Mouse (Mus musculus) cerebellum, adult 9-10 months (tissue): ENCODE results near the gene Txndc5.

Experiments used
- DNase-seq: peaks from one replicate; pipeline ENCODE4 v3.0.0; 2022

The Txndc5 gene

GRCm38 (mm10) chr13:38525261-38525660 lies 3.4 kb downstream of the Txndc5 start:
- DNase-seq: no peak

DNA sequence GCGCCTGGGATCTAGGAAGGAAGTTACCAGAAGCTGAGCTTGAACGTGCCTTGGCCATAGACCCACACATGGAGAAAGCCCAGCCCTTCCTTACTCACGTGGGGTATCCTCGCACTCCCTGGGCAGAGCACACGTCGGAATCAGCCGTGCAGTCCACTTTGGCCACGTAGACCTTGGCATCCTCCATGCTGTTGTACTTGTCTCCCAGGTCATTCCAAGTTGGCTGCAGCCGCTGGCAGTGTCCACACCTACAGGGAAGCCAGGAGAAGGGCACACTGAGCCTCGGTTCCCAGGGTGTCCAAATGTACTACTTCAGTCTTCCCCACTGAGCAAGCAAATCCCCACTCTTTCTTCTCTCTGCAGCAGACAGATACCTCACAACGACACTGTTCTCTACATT lies 5.4 kb downstream of the Txndc5 start:
- DNase-seq: no peak

DNA sequence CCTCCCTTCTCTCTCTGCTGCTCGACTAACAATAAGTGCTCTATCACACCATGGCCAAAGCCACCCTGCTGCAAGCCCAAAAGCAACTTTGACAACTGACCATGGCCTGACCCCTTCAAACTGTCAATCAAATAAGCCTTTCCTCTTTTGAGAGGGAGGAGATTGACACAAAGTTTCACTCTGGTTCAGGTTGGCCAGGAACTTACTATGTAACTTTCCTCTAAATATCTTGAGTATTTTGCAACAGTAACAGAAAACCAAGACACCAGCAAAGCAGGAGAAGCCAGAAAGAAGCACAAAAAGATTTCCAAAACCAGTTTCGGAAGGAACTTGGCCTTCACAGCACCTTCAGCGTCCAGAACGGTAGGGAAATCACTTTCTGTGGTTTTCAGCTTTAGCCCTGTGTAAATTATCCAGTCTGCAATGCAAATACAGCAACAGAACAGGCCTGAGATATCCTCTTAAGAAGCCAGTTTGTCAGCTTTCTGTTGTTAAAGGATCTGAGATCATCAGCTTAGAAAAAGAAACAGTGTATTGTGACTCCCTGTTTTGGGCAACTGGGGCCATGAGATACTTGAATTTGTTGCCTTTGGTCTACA lies 6.5 kb downstream of the Txndc5 start:
- no peak for DNase-seq

GRCm38 (mm10) chr13:38520299-38520698 lies 8.3 kb downstream of the Txndc5 start:
- no peak for DNase-seq

GRCm38 (mm10) chr13:38516582-38516981 lies 12.0 kb downstream of the Txndc5 start:
- no peak for DNase-seq

DNA sequence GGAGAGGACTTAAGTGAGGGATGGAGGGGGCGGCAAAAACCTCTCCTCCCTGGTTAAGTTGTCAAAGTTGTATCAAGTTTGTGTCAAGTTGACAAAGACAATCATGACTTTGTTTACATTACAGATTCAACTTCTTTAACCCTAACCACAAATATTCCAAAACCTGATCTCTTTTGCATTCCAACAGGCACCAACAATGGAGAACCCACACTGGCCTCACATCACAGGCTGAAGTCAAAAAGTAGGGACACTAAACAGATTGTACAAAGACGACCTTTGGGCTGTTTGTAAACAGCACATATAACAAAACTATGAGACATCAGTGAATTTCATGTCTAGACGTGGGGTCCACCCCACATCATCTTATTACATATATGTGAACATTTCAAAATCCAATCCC lies 12.8 kb downstream of the Txndc5 start:
- no peak for DNase-seq

DNA sequence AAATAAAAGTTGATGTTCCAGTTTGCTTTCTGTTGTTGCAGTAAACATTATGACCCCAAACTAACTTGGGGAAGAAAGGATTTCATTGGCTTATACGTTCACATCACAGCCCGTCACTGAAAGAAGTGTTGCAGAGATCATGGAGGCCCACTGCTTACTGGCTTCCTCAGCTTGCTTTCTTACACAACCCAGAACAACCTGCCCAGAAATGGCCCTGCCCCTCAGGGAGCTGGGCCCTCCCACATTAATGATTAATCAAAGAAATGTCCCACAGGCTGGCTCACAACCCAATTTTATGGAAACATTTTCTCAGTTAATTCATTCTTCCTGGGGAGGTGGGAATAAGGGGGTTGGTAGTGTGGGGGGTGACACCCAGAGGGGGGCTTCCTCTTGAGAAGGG lies 13.2 kb downstream of the Txndc5 start:
- DNase-seq: no peak

GRCm38 (mm10) chr13:38513921-38514320 lies 14.7 kb downstream of the Txndc5 start:
- DNase-seq: no peak

DNA sequence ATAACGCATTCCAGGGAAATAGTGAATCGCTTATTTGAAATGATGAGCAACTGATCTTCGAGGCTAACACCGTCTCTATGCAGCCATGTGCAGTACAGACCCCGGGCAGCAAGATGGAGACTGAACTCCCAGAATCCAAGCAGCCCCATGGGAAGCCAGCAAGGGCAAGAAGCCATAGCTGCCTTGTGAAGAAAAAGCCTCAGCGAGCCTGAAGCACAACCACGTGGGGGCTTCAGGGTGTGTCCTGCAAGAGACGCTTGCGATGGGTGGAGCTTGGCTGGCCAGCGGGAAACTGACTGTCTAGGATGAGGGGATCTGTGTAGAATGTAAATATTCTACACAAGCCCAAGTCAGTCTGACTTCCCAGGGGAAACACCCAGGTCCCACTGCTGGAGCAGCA lies 16.6 kb downstream of the Txndc5 start:
- no peak for DNase-seq

GRCm38 (mm10) chr13:38509681-38510341 lies 18.8 kb downstream of the Txndc5 start:
- DNase-seq: no peak

- DNase-seq: no peak
Measured at GRCm38 (mm10) chr13:38506936-38507335, 21.7 kb downstream of the Txndc5 start.

DNA sequence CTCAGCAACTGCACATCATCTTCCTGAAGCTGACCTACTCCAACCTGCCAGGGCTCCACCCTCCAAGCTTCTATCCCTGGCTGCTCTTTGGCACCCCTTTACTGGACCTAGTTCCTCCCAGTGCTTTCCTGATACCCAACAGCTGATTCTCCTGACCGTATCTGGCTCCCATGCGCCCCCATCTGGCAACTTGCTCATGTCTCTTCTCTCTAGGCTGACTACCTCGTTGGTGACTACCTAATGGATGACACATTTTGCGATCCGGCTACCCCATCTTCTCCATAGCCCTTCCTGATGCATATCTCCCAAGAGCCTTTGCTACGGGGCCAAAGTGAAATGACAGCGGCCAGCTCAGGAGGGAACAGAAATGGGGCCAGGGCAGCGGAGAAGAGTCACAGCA lies 22.3 kb downstream of the Txndc5 start:
- no peak for DNase-seq

- no peak for DNase-seq
Measured at GRCm38 (mm10) chr13:38503137-38503849, 25.3 kb downstream of the Txndc5 start.

DNA sequence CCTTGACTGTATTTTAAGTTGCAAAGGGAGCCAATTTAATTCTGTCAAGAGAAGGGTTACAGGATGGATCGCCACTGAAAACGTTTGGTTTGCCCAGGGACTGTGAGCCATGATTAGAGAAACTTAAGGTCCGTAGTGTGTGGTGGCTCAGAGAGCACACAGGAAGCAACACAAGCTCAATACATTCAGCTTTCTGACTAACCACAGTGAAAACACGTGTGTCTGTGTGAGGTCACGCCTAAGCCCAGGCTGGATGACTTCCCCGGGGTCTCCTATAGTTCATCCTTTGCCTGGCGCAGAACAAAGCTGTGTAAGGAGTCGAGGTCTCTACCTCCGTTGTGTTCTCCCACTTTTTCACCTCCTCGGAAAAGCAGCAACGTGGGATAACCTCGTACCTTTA lies 27.3 kb downstream of the Txndc5 start:
- DNase-seq: no peak

DNA sequence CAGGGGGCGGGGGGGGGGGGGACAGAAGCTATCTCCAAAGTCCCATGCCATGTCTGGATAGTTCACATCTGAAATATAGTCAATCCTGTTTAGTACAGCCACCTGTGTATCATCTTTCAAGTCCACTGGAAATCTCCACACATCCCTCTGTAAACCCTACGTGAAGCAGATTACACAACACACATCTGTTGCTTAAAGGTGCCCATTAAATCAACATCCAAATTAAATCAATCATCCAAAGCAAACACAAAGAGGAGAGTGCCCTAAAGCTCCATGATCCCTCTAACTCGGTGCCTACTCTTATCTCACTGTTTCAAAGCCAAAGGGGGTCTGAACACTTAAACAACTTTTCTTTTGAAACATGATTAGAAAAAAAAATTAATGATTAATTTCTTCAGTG lies 31.9 kb downstream of the Txndc5 start:
- no peak for DNase-seq

- no peak for DNase-seq
Measured at GRCm38 (mm10) chr13:38486767-38487166, 41.9 kb downstream of the Txndc5 start.

GRCm38 (mm10) chr13:38484701-38485100 lies 43.9 kb downstream of the Txndc5 start:
- peak; percentile 10 for DNase-seq

GRCm38 (mm10) chr13:38481021-38481420 lies 47.6 kb downstream of the Txndc5 start:
- DNase-seq: no peak

GRCm38 (mm10) chr13:38476936-38477335 lies 51.7 kb downstream of the Txndc5 start:
- no peak for DNase-seq

GRCm38 (mm10) chr13:38473497-38473896 lies 55.1 kb downstream of the Txndc5 start:
- no peak for DNase-seq

- DNase-seq: no peak
Measured at GRCm38 (mm10) chr13:38472636-38473035, 56.0 kb downstream of the Txndc5 start.

- DNase-seq: no peak
Measured at GRCm38 (mm10) chr13:38470882-38471281, 57.7 kb downstream of the Txndc5 start.

DNA sequence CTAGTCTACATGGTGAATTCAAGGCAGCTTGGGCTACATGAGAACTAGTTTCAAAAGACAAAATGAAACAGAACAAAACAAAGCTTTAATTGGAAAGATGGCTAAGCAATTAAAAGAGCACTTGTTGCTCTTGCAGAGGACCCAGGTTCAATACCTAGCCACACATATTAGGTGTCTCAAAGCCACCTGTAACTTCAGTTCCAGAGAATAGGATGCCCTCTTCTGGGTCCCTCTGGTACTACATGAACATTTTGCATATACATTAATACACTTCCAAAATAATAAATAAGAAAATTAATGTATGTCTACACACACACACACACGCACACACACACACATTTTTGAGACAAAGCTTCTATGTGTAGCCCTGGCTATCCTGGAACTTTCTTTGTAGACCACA lies 65.2 kb downstream of the Txndc5 start:
- no peak for DNase-seq

GRCm38 (mm10) chr13:38451446-38451845 lies 77.2 kb downstream of the Txndc5 start:
- DNase-seq: no peak
